Mouse (Mus musculus) liver, embryonic 12.5 days (tissue): ENCODE results near the gene Akt3. TPM values are rescaled to one million over a fixed set of nuclear protein-coding genes. Genes with fewer than 3 reads are reported as not detected.

Source experiments
- ATAC-seq: fragments of 200-750 bp; cut with Nextera tagmentation; 2 replicates; pipeline ENCODE4 v1.8.0; 2017; ENCODE audit warnings: moderate number of reproducible peaks, mild to moderate bottlenecking, moderate library complexity
- H3K27ac ChIP-seq: fragments of 300-500 bp; sonication (generic); 2 replicates; pipeline ENCODE4 v1.5.1; 2016; ENCODE audit warnings: mild to moderate bottlenecking
- H3K27me3 ChIP-seq: fragments of 300-500 bp; sonication (generic); replicated peaks from 2 replicates; pipeline ENCODE4 v1.6.1; 2016; ENCODE audit warnings: mild to moderate bottlenecking, moderate library complexity
- H3K36me3 ChIP-seq: fragments of 300-500 bp; sonication (generic); 2 replicates; pipeline ENCODE4 v1.6.1; 2016; ENCODE audit warnings: mild to moderate bottlenecking, moderate library complexity
- H3K4me1 ChIP-seq: fragments of 300-500 bp; sonication (generic); 2 replicates; pipeline ENCODE4 v1.6.1; 2016
- H3K4me2 ChIP-seq: fragments of 300-500 bp; sonication (generic); 2 replicates; pipeline ENCODE4 v1.6.1; 2016; ENCODE audit warnings: mild to moderate bottlenecking, moderate library complexity
- H3K4me3 ChIP-seq: fragments of 300-500 bp; sonication (generic); 2 replicates; pipeline ENCODE4 v1.5.1; 2016; ENCODE audit warnings: mild to moderate bottlenecking, moderate library complexity
- H3K9ac ChIP-seq: fragments of 300-500 bp; sonication (generic); 2 replicates; pipeline ENCODE4 v1.6.1; 2016; ENCODE audit warnings: mild to moderate bottlenecking, moderate library complexity
- H3K9me3 ChIP-seq: fragments of 300-500 bp; sonication (generic); replicated peaks from 2 replicates; pipeline ENCODE4 v1.6.1; 2016; ENCODE audit warnings: mild to moderate bottlenecking, moderate library complexity
- WGBS: fragments of 180-500 bp; shearing (Covaris S2); methylation state at CpG from one replicate; pipeline ENCODE4 v1.1.7; 2016; ENCODE audit not compliant: insufficient replicate concordance; 5-methylcytosine and 5-hydroxymethylcytosine counted together
- polyA plus RNA-seq: library from polyadenylated mRNA; unstranded; fragments of >200 nt; fragmentation: Nextera tagmentation; extraction: Ambion mirVana; gene quantifications from 2 replicates; pipeline ENCODE4 v1.2.1, GENCODE M21; 2016

The Akt3 gene
- polyA plus RNA-seq, 1 experiment from 2014 or later = 1.4 TPM

- Histone ChIP-seq H3K36me3 (no peaks in the 10 kb centered on the region), H3K4me1 (no peaks in the 10 kb centered on the region; the same call in 1 of the 2 replicates), H3K27me3 (no peaks in the 10 kb centered on the region), H3K9me3 (no peaks in the 10 kb centered on the region), H3K4me3 (no peak overlapping the region), H3K4me2 (no peak overlapping the region), H3K9ac (no peak overlapping the region), H3K27ac (no peak overlapping the region)
- ATAC-seq = no peak
- WGBS = 74% methylated on average over 6 of the region's 6 CpGs
These were observed 270.8 kb downstream of the Akt3 start for GRCm38 (mm10) chr1:176986990-176987740.

- WGBS = 47% methylated on average over 6 of the region's 6 CpGs
- H3K36me3 ChIP-seq = no peaks in the 10 kb centered on the region
- no peaks in the 10 kb centered on the region; the same call in 1 of the 2 replicates for H3K4me1 ChIP-seq
- no peak overlapping the region for H3K4me3 ChIP-seq
- no peak overlapping the region for H3K27ac ChIP-seq
- no peak overlapping the region for H3K4me2 ChIP-seq
- no peak overlapping the region for H3K9ac ChIP-seq
- no peaks in the 10 kb centered on the region for H3K9me3 ChIP-seq
- ATAC-seq = no peak
- H3K27me3 ChIP-seq = no peaks in the 10 kb centered on the region
These were observed 271.7 kb downstream of the Akt3 start for GRCm38 (mm10) chr1:176986275-176986674.

- Histone ChIP-seq H3K36me3 (no peaks in the 10 kb centered on the region), H3K9me3 (no peaks in the 10 kb centered on the region), H3K4me1 (no peaks in the 10 kb centered on the region; the same call in 1 of the 2 replicates), H3K4me2 (no peak overlapping the region), H3K27me3 (no peaks in the 10 kb centered on the region), H3K27ac (no peak overlapping the region), H3K4me3 (no peak overlapping the region), H3K9ac (no peak overlapping the region)
- no peak for ATAC-seq
- 67% methylated on average over 6 of the region's 6 CpGs for WGBS
These were observed 272.3 kb downstream of the Akt3 start for GRCm38 (mm10) chr1:176985691-176986090.

GRCm38 (mm10) chr1:176982671-176983070, 275.3 kb downstream of the Akt3 start:
- Histone ChIP-seq H3K4me1 (no peaks in the 10 kb centered on the region), H3K9ac (no peak overlapping the region), H3K36me3 (no peaks in the 10 kb centered on the region), H3K9me3 (no peaks in the 10 kb centered on the region), H3K4me2 (no peak overlapping the region), H3K4me3 (no peak overlapping the region), H3K27me3 (no peaks in the 10 kb centered on the region), H3K27ac (no peak overlapping the region)
- WGBS = 83% methylated on average over 8 of the region's 8 CpGs
- no peak for ATAC-seq

GRCm38 (mm10) chr1:176981511-176981910, 276.5 kb downstream of the Akt3 start:
- Histone ChIP-seq H3K9me3 (no peaks in the 10 kb centered on the region), H3K27me3 (no peaks in the 10 kb centered on the region), H3K4me3 (no peak overlapping the region), H3K27ac (no peak overlapping the region), H3K4me1 (no peaks in the 10 kb centered on the region), H3K9ac (no peak overlapping the region), H3K36me3 (no peaks in the 10 kb centered on the region), H3K4me2 (no peak overlapping the region)
- 78% methylated on average over 2 of the region's 2 CpGs for WGBS
- ATAC-seq = no peak

GRCm38 (mm10) chr1:176980801-176981400, 277.1 kb downstream of the Akt3 start:
- no peak overlapping the region for H3K27ac ChIP-seq
- WGBS = 72% methylated on average over 10 of the region's 10 CpGs
- no peaks in the 10 kb centered on the region for H3K36me3 ChIP-seq
- no peaks in the 10 kb centered on the region for H3K9me3 ChIP-seq
- no peak overlapping the region for H3K4me2 ChIP-seq
- no peak overlapping the region for H3K4me3 ChIP-seq
- H3K9ac ChIP-seq = no peak overlapping the region
- H3K4me1 ChIP-seq = no peaks in the 10 kb centered on the region
- ATAC-seq = no peak
- H3K27me3 ChIP-seq = no peaks in the 10 kb centered on the region

- Histone ChIP-seq H3K9ac (no peak overlapping the region), H3K36me3 (no peaks in the 10 kb centered on the region), H3K27ac (no peak overlapping the region), H3K4me1 (no peaks in the 10 kb centered on the region), H3K27me3 (no peaks in the 10 kb centered on the region), H3K9me3 (no peaks in the 10 kb centered on the region), H3K4me3 (no peak overlapping the region), H3K4me2 (no peak overlapping the region)
- 78% methylated on average over 5 of the region's 5 CpGs for WGBS
- ATAC-seq = no peak
These were observed 277.9 kb downstream of the Akt3 start for GRCm38 (mm10) chr1:176980140-176980539.

GRCm38 (mm10) chr1:176979235-176979634, 278.8 kb downstream of the Akt3 start:
- Histone ChIP-seq H3K36me3 (no peaks in the 10 kb centered on the region), H3K27ac (no peak overlapping the region), H3K9me3 (no peaks in the 10 kb centered on the region), H3K9ac (no peak overlapping the region), H3K4me2 (no peak overlapping the region), H3K27me3 (no peaks in the 10 kb centered on the region), H3K4me3 (no peak overlapping the region), H3K4me1 (no peaks in the 10 kb centered on the region)
- ATAC-seq = no peak

- 63% methylated on average over 6 of the region's 6 CpGs for WGBS
- no peak for ATAC-seq
- H3K9me3 ChIP-seq = no peaks in the 10 kb centered on the region
- H3K4me3 ChIP-seq = no peak overlapping the region
- H3K9ac ChIP-seq = no peak overlapping the region
- no peak overlapping the region for H3K4me2 ChIP-seq
- H3K27me3 ChIP-seq = no peaks in the 10 kb centered on the region
- no peak overlapping the region for H3K27ac ChIP-seq
- H3K36me3 ChIP-seq = no peaks in the 10 kb centered on the region
- H3K4me1 ChIP-seq = no peaks in the 10 kb centered on the region
These were observed 284.5 kb downstream of the Akt3 start for GRCm38 (mm10) chr1:176973356-176974088.

GRCm38 (mm10) chr1:176971479-176971797, 286.6 kb downstream of the Akt3 start:
- 70% methylated on average over 4 of the region's 4 CpGs for WGBS
- Histone ChIP-seq H3K4me3 (no peak overlapping the region), H3K9ac (no peak overlapping the region), H3K27ac (no peak overlapping the region), H3K4me1 (no peaks in the 10 kb centered on the region), H3K9me3 (no peaks in the 10 kb centered on the region), H3K27me3 (no peaks in the 10 kb centered on the region), H3K36me3 (no peaks in the 10 kb centered on the region), H3K4me2 (no peak overlapping the region)
- ATAC-seq = no peak

- no peak overlapping the region for H3K9ac ChIP-seq
- H3K36me3 ChIP-seq = no peaks in the 10 kb centered on the region
- no peak overlapping the region for H3K4me2 ChIP-seq
- no peak for ATAC-seq
- no peak overlapping the region for H3K27ac ChIP-seq
- WGBS = 75% methylated on average over 16 of the region's 16 CpGs
- H3K4me3 ChIP-seq = no peak overlapping the region
- no peaks in the 10 kb centered on the region for H3K4me1 ChIP-seq
- no peaks in the 10 kb centered on the region for H3K9me3 ChIP-seq
- H3K27me3 ChIP-seq = no peaks in the 10 kb centered on the region
These were observed 287.1 kb downstream of the Akt3 start for GRCm38 (mm10) chr1:176970635-176971478.
